Mouse (Mus musculus) 3134 (cell line): ENCODE data around the gene Pi4k2a.

Experiments
- DNase-seq: peaks from one replicate; pipeline ENCODE4 v3.0.0-alpha.2; 2011; ENCODE audit warnings: low spot score; ENCODE audit not compliant: insufficient read length; ENCODE audit errors: extremely low read depth

Gene Pi4k2a

GRCm38 (mm10) chr19:42130294-42130606 lies 40.0 kb downstream of the Pi4k2a start:
- no peak for DNase-seq

GRCm38 (mm10) chr19:42131101-42131500 lies 40.8 kb downstream of the Pi4k2a start:
- DNase-seq: peak; percentile 74

- no peak for DNase-seq
Measured at GRCm38 (mm10) chr19:42135070-42135469, 44.8 kb downstream of the Pi4k2a start.

- DNase-seq: no peak
Measured at GRCm38 (mm10) chr19:42136126-42136525, 45.9 kb downstream of the Pi4k2a start.

- DNase-seq: no peak
Measured at GRCm38 (mm10) chr19:42137167-42137672, 47.0 kb downstream of the Pi4k2a start.

- DNase-seq: no peak
Measured at GRCm38 (mm10) chr19:42138517-42139285, 48.4 kb downstream of the Pi4k2a start.

- DNase-seq: no peak
Measured at GRCm38 (mm10) chr19:42139724-42140517, 49.7 kb downstream of the Pi4k2a start.

- no peak for DNase-seq
Measured at GRCm38 (mm10) chr19:42141998-42142397, 51.7 kb downstream of the Pi4k2a start.

GRCm38 (mm10) chr19:42142757-42143156 lies 52.5 kb downstream of the Pi4k2a start:
- no peak for DNase-seq

GRCm38 (mm10) chr19:42144067-42144466 lies 53.8 kb downstream of the Pi4k2a start:
- DNase-seq: no peak

GRCm38 (mm10) chr19:42144541-42145167 lies 54.4 kb downstream of the Pi4k2a start:
- DNase-seq: no peak

GRCm38 (mm10) chr19:42145210-42145609 lies 54.9 kb downstream of the Pi4k2a start:
- no peak for DNase-seq

GRCm38 (mm10) chr19:42145731-42146130 lies 55.5 kb downstream of the Pi4k2a start:
- no peak for DNase-seq

- no peak for DNase-seq
Measured at GRCm38 (mm10) chr19:42146276-42147010, 56.2 kb downstream of the Pi4k2a start.

GRCm38 (mm10) chr19:42147170-42147768 lies 57.0 kb downstream of the Pi4k2a start, which contains the start of gene Marveld1:
Gene Marveld1 (plus strand): TSS chr19:42147400.
- peak; percentile 91 for DNase-seq

GRCm38 (mm10) chr19:42147769-42148568 lies 57.7 kb downstream of the Pi4k2a start:
- DNase-seq: peak; percentile 82

- DNase-seq: no peak
Measured at GRCm38 (mm10) chr19:42148569-42148860, 58.2 kb downstream of the Pi4k2a start.

GRCm38 (mm10) chr19:42151990-42152389 lies 61.7 kb downstream of the Pi4k2a start:
- DNase-seq: peak; percentile 62

- DNase-seq: no peak
Measured at GRCm38 (mm10) chr19:42157493-42158237, 67.4 kb downstream of the Pi4k2a start.
